16 mouse cellular contexts compared by ENCODE assay signal in the genomic region with DNA sequence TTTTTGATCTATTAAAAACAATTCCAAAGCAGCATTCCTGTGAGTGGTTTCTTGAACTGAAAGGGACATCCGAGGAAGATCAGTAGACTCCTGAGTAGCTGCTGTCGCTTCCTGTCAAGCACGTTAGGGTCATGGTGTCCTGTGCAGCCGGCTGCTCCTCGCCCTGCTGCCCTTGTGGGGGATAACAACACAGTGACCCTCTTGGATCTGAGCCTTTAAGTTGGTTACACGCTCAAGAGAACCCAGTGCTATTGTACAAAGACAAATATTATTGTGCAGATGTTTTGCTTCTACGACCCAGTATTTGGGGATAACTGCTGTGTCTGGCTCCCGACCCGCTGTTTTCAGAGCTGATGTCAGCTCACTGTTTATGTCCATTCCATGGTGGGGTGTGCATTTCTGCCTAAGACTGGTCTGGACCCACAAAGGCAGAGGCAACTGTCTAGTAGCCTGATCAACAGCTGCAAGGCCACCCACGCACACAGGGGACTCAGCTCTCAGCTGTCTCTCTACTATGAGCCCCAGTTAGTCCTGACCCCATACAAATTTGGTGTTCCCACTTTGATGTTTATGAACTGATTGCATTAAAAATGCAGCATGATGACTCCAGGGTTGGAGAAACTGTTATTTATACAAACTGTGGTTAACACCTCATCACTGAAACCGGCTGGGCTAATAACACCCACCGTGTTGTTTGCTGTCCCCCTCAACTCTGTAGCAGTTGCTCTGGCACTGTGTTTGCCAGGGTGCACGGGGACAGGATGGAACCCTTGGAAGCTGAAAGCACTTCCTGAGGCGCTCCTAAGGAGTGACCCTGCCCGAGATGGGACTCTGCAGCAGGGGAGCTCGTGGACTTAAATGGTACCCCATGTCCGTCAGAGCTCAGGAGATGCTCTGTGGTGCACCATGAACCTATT. TPM values are rescaled to one million over a fixed set of nuclear protein-coding genes. Genes with fewer than 3 reads are reported as not detected.
DNase-seq lines count a peak whose midpoint lies in the region; ATAC-seq and TF ChIP-seq lines count a peak whose summit lies in the region.
"Had no signal": no experiment of that assay in that cellular context is flagged by ENCODE, and none has a peak within 500 bp of the region (broad histone marks: within the 10 kb centered on the region; RNA-seq: fewer than 3 reads in every experiment).

No protein-coding gene starts in this region.

- TF ChIP-seq CTCF in kidney, postnatal 0 days (IDR thresholded peaks at IDR 0.05; ENCODE audit: low read depth), result no peak
- no peak for TF ChIP-seq CTCF in kidney, adult 2 months (conservative IDR thresholded peaks at IDR 0.05; ENCODE audit: insufficient read depth, insufficient read length, low read depth, low read length)

- H3K36me3 ChIP-seq in kidney, postnatal 0 days (ENCODE audit: insufficient read depth, low read length), result peaks cover 13% of the 10 kb centered on the region; the same call in 1 of the 2 replicates
- no peaks in the 10 kb centered on the region for H3K36me3 ChIP-seq in kidney, adult 2 months (ENCODE audit: control insufficient read depth, insufficient read depth, low read length)
- no peaks in the 10 kb centered on the region; the same call in 1 of the 2 replicates for H3K36me3 ChIP-seq in midbrain, embryonic 11.5 days (ENCODE audit: control insufficient read depth, insufficient read depth, low read length)
- H3K36me3 ChIP-seq in midbrain, embryonic 16.5 days (ENCODE audit: control insufficient read depth, insufficient read depth, low read length), result 0 out of 2 replicates have a peak, but pooled peaks cover 2% of the 10 kb centered on the region
- H3K36me3 ChIP-seq in embryonic facial prominence, embryonic 14.5 days (ENCODE audit: control insufficient read depth, insufficient read depth, low read length), result peaks cover 19% of the 10 kb centered on the region

- H3K4me2 ChIP-seq in kidney, postnatal 0 days (ENCODE audit: low read length), result no peak overlapping the region
- no peak overlapping the region for H3K4me2 ChIP-seq in midbrain, embryonic 11.5 days
- no peak overlapping the region for H3K4me2 ChIP-seq in midbrain, embryonic 16.5 days (ENCODE audit: low read length)
- no peak overlapping the region for H3K4me2 ChIP-seq in embryonic facial prominence, embryonic 14.5 days (ENCODE audit: low read depth, low read length)
- H3K4me2 ChIP-seq: embryonic facial prominence, embryonic 15.5 days; liver, embryonic 15.5 days; neural tube, embryonic 12.5 days had no signal

- no peak for ATAC-seq in kidney, postnatal 0 days (replicated peaks; ENCODE audit: low FRiP score, low read depth)
- ATAC-seq in midbrain, embryonic 11.5 days (ENCODE audit: low FRiP score), result no peak
- ATAC-seq in midbrain, embryonic 16.5 days, result no peak
- ATAC-seq in embryonic facial prominence, embryonic 14.5 days (ENCODE audit: low read depth), result 0 out of 2 replicates have a peak, but pooled peaks have one; percentile 59

- DNase-seq in kidney, postnatal 0 days (ENCODE audit: low spot score), result peak; percentile 45
- DNase-seq in kidney, adult 2 months, result no peak
- DNase-seq in midbrain, embryonic 11.5 days (ENCODE audit: low spot score, missing footprints), result peak; percentile 78
- DNase-seq in embryonic facial prominence, embryonic 14.5 days (ENCODE audit: low spot score), result peak; percentile 65
- DNase-seq in lung, postnatal 4 days, result peak; percentile 56 to 89
- DNase-seq in gastrocnemius, postnatal 25 days, result no peak
- DNase-seq: cerebellum, adult 9-10 months; gastrocnemius, postnatal 10 days; layer of hippocampus, postnatal 36 days; right cerebral cortex, postnatal 4 days had no signal

- no peak overlapping the region for H3K9ac ChIP-seq in kidney, postnatal 0 days (ENCODE audit: low read depth, low read length)
- H3K9ac ChIP-seq in midbrain, embryonic 11.5 days (ENCODE audit: low read length), result no peak overlapping the region
- no peak overlapping the region for H3K9ac ChIP-seq in midbrain, embryonic 16.5 days (ENCODE audit: low read depth, low read length)
- no peak overlapping the region for H3K9ac ChIP-seq in embryonic facial prominence, embryonic 14.5 days (ENCODE audit: low read depth, low read length)
- H3K9ac ChIP-seq: embryonic facial prominence, embryonic 15.5 days; liver, embryonic 15.5 days; neural tube, embryonic 12.5 days had no signal

- H3K9me3 ChIP-seq in kidney, postnatal 0 days (replicated peaks; ENCODE audit: low read length), result no peaks in the 10 kb centered on the region
- no peaks in the 10 kb centered on the region for H3K9me3 ChIP-seq in midbrain, embryonic 11.5 days (ENCODE audit: control insufficient read depth, low read length)
- H3K9me3 ChIP-seq in midbrain, embryonic 16.5 days (replicated peaks; ENCODE audit: control insufficient read depth, low read length, poor library complexity, severe bottlenecking), result no peaks in the 10 kb centered on the region
- 0 out of 2 replicates have a peak, but pooled peaks cover 2% of the 10 kb centered on the region for H3K9me3 ChIP-seq in embryonic facial prominence, embryonic 14.5 days (ENCODE audit: control insufficient read depth, low read length)
- H3K9me3 ChIP-seq: embryonic facial prominence, embryonic 15.5 days; forebrain, embryonic 10.5 days; hindbrain, embryonic 10.5 days; liver, embryonic 15.5 days; neural tube, embryonic 12.5 days had no signal

- no peak overlapping the region for H3K27ac ChIP-seq in kidney, postnatal 0 days
- H3K27ac ChIP-seq in kidney, adult 2 months (ENCODE audit: insufficient read depth, low read depth, low read length), result no peak overlapping the region
- H3K27ac ChIP-seq in midbrain, embryonic 11.5 days (ENCODE audit: low read depth, low read length), result no peak overlapping the region
- no peak overlapping the region for H3K27ac ChIP-seq in midbrain, embryonic 16.5 days (ENCODE audit: low read length)
- no peak overlapping the region for H3K27ac ChIP-seq in embryonic facial prominence, embryonic 14.5 days (replicated peaks; ENCODE audit: low read depth, low read length)
- H3K27ac ChIP-seq: embryonic facial prominence, embryonic 15.5 days; forebrain, embryonic 10.5 days; hindbrain, embryonic 10.5 days; liver, embryonic 15.5 days; neural tube, embryonic 12.5 days had no signal

- no peak overlapping the region for H3K4me3 ChIP-seq in kidney, postnatal 0 days (replicated peaks; ENCODE audit: low read depth, low read length)
- H3K4me3 ChIP-seq in kidney, adult 2 months (ENCODE audit: insufficient read depth, low read depth, low read length), result no peak overlapping the region
- H3K4me3 ChIP-seq in midbrain, embryonic 11.5 days (ENCODE audit: low read depth, low read length), result no peak overlapping the region
- H3K4me3 ChIP-seq in midbrain, embryonic 16.5 days (ENCODE audit: low read depth, low read length), result no peak overlapping the region
- H3K4me3 ChIP-seq in embryonic facial prominence, embryonic 14.5 days (ENCODE audit: low read depth, low read length), result no peak overlapping the region
- H3K4me3 ChIP-seq: embryonic facial prominence, embryonic 15.5 days; forebrain, embryonic 10.5 days; hindbrain, embryonic 10.5 days; liver, embryonic 15.5 days; neural tube, embryonic 12.5 days had no signal

- no peak for TF ChIP-seq POLR2A in kidney, adult 2 months (IDR thresholded peaks at IDR 0.05; ENCODE audit: low read depth, low read length)

- no peaks in the 10 kb centered on the region for H3K4me1 ChIP-seq in kidney, postnatal 0 days (replicated peaks; ENCODE audit: insufficient read depth, low read length)
- H3K4me1 ChIP-seq in kidney, adult 2 months (ENCODE audit: control insufficient read depth, insufficient read depth, low read length), result no peaks in the 10 kb centered on the region
- H3K4me1 ChIP-seq in midbrain, embryonic 11.5 days (ENCODE audit: control insufficient read depth, insufficient read depth, low read length), result no peaks in the 10 kb centered on the region
- H3K4me1 ChIP-seq in midbrain, embryonic 16.5 days (ENCODE audit: control insufficient read depth, insufficient read depth, low read length), result no peaks in the 10 kb centered on the region
- no peaks in the 10 kb centered on the region for H3K4me1 ChIP-seq in embryonic facial prominence, embryonic 14.5 days (ENCODE audit: control insufficient read depth, insufficient read depth, low read length)
- H3K4me1 ChIP-seq: embryonic facial prominence, embryonic 15.5 days; forebrain, embryonic 10.5 days; hindbrain, embryonic 10.5 days; liver, embryonic 15.5 days; neural tube, embryonic 12.5 days had no signal

- no peaks in the 10 kb centered on the region for H3K27me3 ChIP-seq in kidney, postnatal 0 days (ENCODE audit: insufficient read depth, low read length)
- no peaks in the 10 kb centered on the region for H3K27me3 ChIP-seq in kidney, adult 2 months (replicated peaks; ENCODE audit: control insufficient read depth, insufficient read depth, low read length)
- no peaks in the 10 kb centered on the region for H3K27me3 ChIP-seq in midbrain, embryonic 11.5 days (ENCODE audit: control insufficient read depth, insufficient read depth, low read length)
- no peaks in the 10 kb centered on the region for H3K27me3 ChIP-seq in midbrain, embryonic 16.5 days (ENCODE audit: control insufficient read depth, insufficient read depth, low read depth, low read length)
- H3K27me3 ChIP-seq in embryonic facial prominence, embryonic 14.5 days (replicated peaks; ENCODE audit: control insufficient read depth, insufficient read depth, low read length), result no peaks in the 10 kb centered on the region
- H3K27me3 ChIP-seq: embryonic facial prominence, embryonic 15.5 days; liver, embryonic 15.5 days; neural tube, embryonic 12.5 days had no signal

- 67% methylated on average over 17 of the region's 17 CpGs for WGBS in kidney, postnatal 0 days
- 76% methylated on average over 17 of the region's 17 CpGs for WGBS in kidney, adult 2 months
- 77% methylated on average over 17 of the region's 17 CpGs for WGBS in midbrain, embryonic 11.5 days
- 84% methylated on average over 17 of the region's 17 CpGs for WGBS in midbrain, embryonic 16.5 days
- 76% methylated on average over 17 of the region's 17 CpGs for WGBS in embryonic facial prominence, embryonic 14.5 days

RNA-seq across cellular contexts. Expression of a gene that starts 9.4 kb away (rescaled TPM):
- polyA plus RNA-seq in kidney, postnatal 0 days (2015; fragmentation: Nextera tagmentation; extraction: Ambion mirVana), result 15.4 and 17.1 TPM in 2 replicates
- 1.5 TPM in 2 replicates for polyA plus RNA-seq in kidney, adult 2 months (2012; rRNA removed)
- 11.9 and 12.3 TPM in 2 replicates for polyA plus RNA-seq in midbrain, embryonic 11.5 days (2014; fragmentation: Nextera tagmentation; extraction: Ambion mirVana)
- polyA plus RNA-seq in midbrain, embryonic 16.5 days (2015; fragmentation: Nextera tagmentation; extraction: Ambion mirVana), result 14.8 and 20.1 TPM in 2 replicates
- 47.8 and 67.6 TPM in 2 replicates for polyA plus RNA-seq in embryonic facial prominence, embryonic 14.5 days (2014; fragmentation: Nextera tagmentation; extraction: Ambion mirVana)
- total RNA-seq in gastrocnemius, postnatal 25 days (2021), result 10 to 100 TPM; 13.0 to 16.9 TPM

RNA-seq across cellular contexts. Expression of a gene that starts 33.9 kb away (rescaled TPM):
- polyA plus RNA-seq in kidney, postnatal 0 days (2015; fragmentation: Nextera tagmentation; extraction: Ambion mirVana), result 57.5 and 57.8 TPM in 2 replicates
- polyA plus RNA-seq in kidney, adult 2 months (2012; rRNA removed), result 3.1 and 4.5 TPM in 2 replicates
- polyA plus RNA-seq in midbrain, embryonic 11.5 days (2014; fragmentation: Nextera tagmentation; extraction: Ambion mirVana), result 65.7 and 68.5 TPM in 2 replicates
- 28.2 and 32.0 TPM in 2 replicates for polyA plus RNA-seq in midbrain, embryonic 16.5 days (2015; fragmentation: Nextera tagmentation; extraction: Ambion mirVana)
- 59.7 and 61.5 TPM in 2 replicates for polyA plus RNA-seq in embryonic facial prominence, embryonic 14.5 days (2014; fragmentation: Nextera tagmentation; extraction: Ambion mirVana)
- 10 to 100 TPM in 1 of 2 experiments, 1 to 10 TPM in 1; 9.7 to 12.0 TPM for total RNA-seq in gastrocnemius, postnatal 25 days (2021)

Comparison
In these comparisons a context has a peak if more than half of its experiments do, and no peak if none do; other contexts are left out.
1. DNase-seq: peak in kidney, postnatal 0 days (single experiment), midbrain, embryonic 11.5 days (single experiment), embryonic facial prominence, embryonic 14.5 days (single experiment) and lung, postnatal 4 days (2 of 2); none in kidney, adult 2 months (single experiment) and gastrocnemius, postnatal 25 days (single experiment).